Mouse (Mus musculus) limb, embryonic 14.5 days (tissue): ENCODE data around the gene Kcnq4. TPM values are rescaled to one million over a fixed set of nuclear protein-coding genes. Genes with fewer than 3 reads are reported as not detected.

ENCODE experiments used
- ATAC-seq: fragments of 200-750 bp; cut with Nextera tagmentation; 2 replicates; pipeline ENCODE4 v1.8.0; 2017; ENCODE audit warnings: low read depth, moderate number of reproducible peaks, moderate TSS enrichment; ENCODE audit not compliant: low FRiP score
- DNase-seq: peaks from one replicate; pipeline ENCODE4 v3.0.0-alpha.2; 2015; ENCODE audit warnings: low spot score
- H3K27ac ChIP-seq: fragments of 300-500 bp; sonication (generic); replicated peaks from 2 replicates; pipeline ENCODE4 v1.5.1; 2014; ENCODE audit warnings: low read depth, mild to moderate bottlenecking, low read length, moderate library complexity, mixed read lengths
- H3K27me3 ChIP-seq: fragments of 300-500 bp; sonication (generic); 2 replicates; pipeline ENCODE4 v1.6.1; 2014; ENCODE audit warnings: low read length, mixed read lengths; ENCODE audit not compliant: control insufficient read depth, insufficient read depth
- H3K36me3 ChIP-seq: fragments of 300-500 bp; sonication (generic); 2 replicates; pipeline ENCODE4 v1.6.1; 2014; ENCODE audit warnings: mild to moderate bottlenecking, low read length, moderate library complexity, mixed read lengths; ENCODE audit not compliant: control insufficient read depth, insufficient read depth
- H3K4me1 ChIP-seq: fragments of 300-500 bp; sonication (generic); 2 replicates; pipeline ENCODE4 v1.6.1; 2014; ENCODE audit warnings: antibody characterized with exemption, low read length, mixed read lengths; ENCODE audit not compliant: control insufficient read depth, insufficient read depth
- H3K4me2 ChIP-seq: fragments of 300-500 bp; sonication (generic); replicated peaks from 2 replicates; pipeline ENCODE4 v1.6.1; 2014; ENCODE audit warnings: low read depth, mild to moderate bottlenecking, low read length, moderate library complexity; ENCODE audit not compliant: severe bottlenecking
- H3K4me3 ChIP-seq: fragments of 300-500 bp; sonication (generic); replicated peaks from 2 replicates; pipeline ENCODE4 v1.5.1; 2014; ENCODE audit warnings: low read length
- H3K9ac ChIP-seq: fragments of 300-500 bp; sonication (generic); 2 replicates; pipeline ENCODE4 v1.6.1; 2014; ENCODE audit warnings: mild to moderate bottlenecking, low read depth, low read length, moderate library complexity; ENCODE audit not compliant: severe bottlenecking
- H3K9me3 ChIP-seq: fragments of 300-500 bp; sonication (generic); 2 replicates; pipeline ENCODE4 v1.6.1; 2016; ENCODE audit warnings: low read length; ENCODE audit not compliant: control insufficient read depth
- POLR2A ChIP-seq: fragments of 200-500 bp; IDR thresholded peaks from 2 replicates; pipeline ENCODE4 v1.8.0; 2012; ENCODE audit warnings: inconsistent platforms, mild to moderate bottlenecking, moderate library complexity, borderline replicate concordance; ENCODE audit not compliant: insufficient read depth, insufficient read length; ENCODE audit errors: extremely low read depth
- WGBS: fragments of 180-500 bp; shearing (Covaris S2); extraction: QIAGEN DNeasy Blood & Tissue Kit; methylation state at CpG from one replicate; pipeline ENCODE4 v1.1.7; 2014; 5-methylcytosine and 5-hydroxymethylcytosine counted together
- polyA plus RNA-seq, 2 experiments: library from polyadenylated mRNA; depleted of rRNA in 1 of 2; stranded (reverse) in 1 of 2; unstranded in 1 of 2; fragments of >200 nt; fragmentation: Nextera tagmentation in 1 of 2; extraction: Ambion mirVana in 1 of 2; gene quantifications; 2 replicates each; pipeline versions ENCODE4 v1.2.1 to v1.2.3; 2012 to 2014

Kcnq4 gene
- polyA plus RNA-seq, 2 experiments = 4.0 to 8.5 TPM

DNA sequence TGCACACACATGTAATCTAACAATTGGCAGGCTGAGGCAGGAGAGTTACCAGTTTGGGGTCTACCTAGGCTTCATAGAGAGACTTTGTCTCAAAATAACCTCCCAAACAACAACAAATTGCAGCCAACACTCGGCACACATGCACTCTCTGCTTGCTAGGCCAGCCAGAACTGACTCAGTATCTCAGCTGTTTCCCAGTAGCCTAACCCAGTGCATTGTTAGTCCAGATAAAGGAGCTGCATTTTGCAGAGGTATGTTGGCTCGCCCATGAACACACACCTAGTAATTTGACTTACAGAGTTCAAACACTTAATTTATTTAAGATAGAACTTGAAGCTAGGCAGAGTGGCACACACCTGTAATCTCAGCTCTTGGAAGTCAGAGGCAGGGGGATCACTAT is 72.8 kb downstream of the Kcnq4 start:
- DNase-seq (no peak), ATAC-seq (no peak)
- no peak overlapping the region for H3K4me2 ChIP-seq
- 56% methylated on average over 2 of the region's 2 CpGs for WGBS
- no peaks in the 10 kb centered on the region for H3K27me3 ChIP-seq
- no peaks in the 10 kb centered on the region for H3K9me3 ChIP-seq
- H3K27ac ChIP-seq = no peak overlapping the region
- H3K9ac ChIP-seq = no peak overlapping the region
- H3K4me1 ChIP-seq = no peaks in the 10 kb centered on the region
- no peak overlapping the region for H3K4me3 ChIP-seq
- H3K36me3 ChIP-seq = no peaks in the 10 kb centered on the region
- no peak for TF ChIP-seq POLR2A

DNA sequence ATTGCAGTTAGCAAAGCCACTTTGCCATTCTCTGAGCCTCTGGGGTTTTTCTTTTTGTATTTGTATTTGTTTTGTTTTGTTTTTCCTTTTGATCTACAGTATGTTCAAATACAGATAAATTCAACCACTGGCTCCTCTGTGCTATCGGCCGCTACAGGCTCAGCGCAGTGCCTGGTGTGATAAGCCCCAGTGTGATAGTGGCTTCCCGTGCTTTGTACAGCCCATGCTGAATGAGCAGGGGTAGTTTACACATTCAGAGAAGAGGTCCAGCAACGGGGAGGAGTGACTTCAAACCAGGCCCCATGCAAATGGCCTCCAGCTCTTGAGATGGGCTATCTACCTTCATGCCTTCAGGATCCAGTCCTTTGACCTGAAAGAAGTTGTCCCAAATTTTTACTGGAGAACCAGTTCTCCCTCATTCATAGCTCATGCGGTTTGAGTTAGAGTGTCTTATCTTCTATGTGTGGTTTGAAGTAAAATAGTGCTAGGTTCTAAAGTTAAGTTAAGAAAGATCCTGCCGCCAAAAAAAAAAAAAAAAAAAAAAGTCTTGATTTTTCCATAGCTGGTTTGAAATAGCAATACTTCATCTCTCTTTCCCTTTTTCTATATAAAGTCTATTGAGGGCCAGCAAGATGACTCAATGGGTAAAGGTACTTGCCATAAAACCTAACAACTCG is 73.5 kb downstream of the Kcnq4 start:
- Histone ChIP-seq H3K4me1 (no peaks in the 10 kb centered on the region), H3K9ac (no peak overlapping the region), H3K27ac (no peak overlapping the region), H3K9me3 (no peaks in the 10 kb centered on the region), H3K4me3 (no peak overlapping the region), H3K4me2 (no peak overlapping the region), H3K36me3 (no peaks in the 10 kb centered on the region), H3K27me3 (no peaks in the 10 kb centered on the region)
- WGBS = 77% methylated on average over 8 of the region's 8 CpGs
- no peak for TF ChIP-seq POLR2A
- no peak for DNase-seq
- ATAC-seq = no peak

DNA sequence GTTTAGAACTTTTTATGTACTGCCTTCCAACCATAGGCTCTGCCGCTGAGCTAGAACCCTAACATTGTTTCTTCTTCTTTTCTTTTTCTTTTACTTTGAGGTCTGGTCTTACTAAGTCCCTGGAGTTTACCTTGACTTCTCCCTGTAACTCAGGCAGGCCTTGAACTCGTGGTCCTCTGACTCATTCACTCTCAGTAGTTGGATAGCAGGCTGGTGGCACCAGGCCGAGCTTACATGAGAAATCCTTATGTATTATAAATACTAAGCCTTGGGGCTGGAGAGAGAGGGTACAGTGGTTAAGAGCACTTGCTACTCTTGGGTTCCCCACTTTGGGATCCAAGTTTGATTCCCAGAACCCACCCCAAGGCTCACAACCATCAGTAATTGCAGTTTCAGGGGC is 74.8 kb downstream of the Kcnq4 start:
- no peak for TF ChIP-seq POLR2A

DNA sequence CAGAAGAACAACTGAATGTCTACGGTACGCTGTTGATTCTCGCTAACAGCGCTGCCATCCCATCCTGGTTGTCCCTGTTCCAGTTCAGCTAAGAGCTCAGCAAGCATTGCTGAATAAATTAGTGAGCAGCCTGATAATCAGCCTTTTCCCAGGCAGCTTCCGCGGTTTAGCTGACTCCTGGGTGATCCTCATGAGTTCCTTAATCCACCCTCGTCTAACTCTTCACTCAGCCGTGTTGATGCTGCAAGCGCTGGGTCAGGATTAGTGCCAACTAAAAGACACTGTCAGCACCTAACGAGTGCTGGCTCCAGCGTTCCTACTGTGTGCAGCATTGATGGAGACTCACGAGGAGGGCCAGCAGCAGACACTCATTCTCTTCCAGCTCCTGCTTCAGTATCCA is 77.4 kb downstream of the Kcnq4 start:
- 59% methylated on average over 12 of the region's 12 CpGs for WGBS
- H3K27me3 ChIP-seq = peaks cover 28% of the 10 kb centered on the region
- H3K4me1 ChIP-seq = 0 out of 2 replicates have a peak, but pooled peaks cover 6% of the 10 kb centered on the region
- no peak overlapping the region for H3K4me2 ChIP-seq
- H3K9me3 ChIP-seq = no peaks in the 10 kb centered on the region
- DNase-seq (no peak), ATAC-seq (no peak)
- no peak overlapping the region for H3K9ac ChIP-seq
- H3K36me3 ChIP-seq = no peaks in the 10 kb centered on the region
- H3K27ac ChIP-seq = no peak overlapping the region
- no peak overlapping the region for H3K4me3 ChIP-seq
- no peak for TF ChIP-seq POLR2A

More for the DNA sequence above, 74.8 kb downstream of the Kcnq4 start:
- no peak overlapping the region for H3K27ac ChIP-seq
- ATAC-seq = no peak
- H3K9ac ChIP-seq = no peak overlapping the region
- no peak for DNase-seq
- H3K4me3 ChIP-seq = no peak overlapping the region
- H3K9me3 ChIP-seq = no peaks in the 10 kb centered on the region
- H3K36me3 ChIP-seq = no peaks in the 10 kb centered on the region
- no peaks in the 10 kb centered on the region for H3K4me1 ChIP-seq
- WGBS = 82% methylated on average over 3 of the region's 3 CpGs
- H3K27me3 ChIP-seq = peaks cover 3% of the 10 kb centered on the region; the same call in 1 of the 2 replicates
- no peak overlapping the region for H3K4me2 ChIP-seq

DNA sequence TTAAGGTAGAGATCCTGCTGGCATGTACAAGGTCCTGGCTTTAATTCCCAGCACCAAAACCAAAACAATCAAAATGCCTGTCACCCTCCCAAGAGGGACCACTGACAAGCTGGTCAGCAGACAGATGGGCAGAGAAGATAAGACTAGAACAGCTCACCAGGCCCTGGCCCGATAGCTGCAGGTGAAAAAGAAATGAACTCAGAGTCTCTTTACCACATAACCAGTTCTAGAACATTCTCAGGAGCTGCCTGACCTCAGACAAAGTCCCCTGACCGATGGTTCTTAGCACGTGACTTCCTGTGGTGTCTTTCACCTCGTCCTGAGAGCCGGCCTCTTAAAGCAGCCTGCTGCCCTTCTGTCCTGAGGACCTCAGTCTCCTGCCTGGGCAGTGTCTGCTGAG is 78.8 kb downstream of the Kcnq4 start:
- Histone ChIP-seq H3K36me3 (no peaks in the 10 kb centered on the region), H3K4me3 (no peak overlapping the region), H3K27me3 (peaks cover 33% of the 10 kb centered on the region), H3K4me2 (no peak overlapping the region), H3K4me1 (0 out of 2 replicates have a peak, but pooled peaks cover 6% of the 10 kb centered on the region), H3K27ac (no peak overlapping the region), H3K9me3 (no peaks in the 10 kb centered on the region), H3K9ac (no peak overlapping the region)
- TF ChIP-seq POLR2A = no peak
- WGBS = 66% methylated on average over 5 of the region's 5 CpGs
- DNase-seq = no peak
- no peak for ATAC-seq
